Mouse (Mus musculus) limb, embryonic 14.5 days (tissue): ENCODE results near the gene Rflnb. TPM values are rescaled to one million over a fixed set of nuclear protein-coding genes. Genes with fewer than 3 reads are reported as not detected.
"Not testable (repeated sequence)": the region's sequence is repeated elsewhere in the genome, so short reads cannot be mapped to it uniquely, and the experiment has no call there.

ENCODE experiments used
- ATAC-seq: fragments of 200-750 bp; cut with Nextera tagmentation; 2 replicates; pipeline ENCODE4 v1.8.0; 2017; ENCODE audit warnings: low read depth, moderate number of reproducible peaks, moderate TSS enrichment; ENCODE audit not compliant: low FRiP score
- DNase-seq: peaks from one replicate; pipeline ENCODE4 v3.0.0-alpha.2; 2015; ENCODE audit warnings: low spot score
- H3K27ac ChIP-seq: fragments of 300-500 bp; sonication (generic); replicated peaks from 2 replicates; pipeline ENCODE4 v1.5.1; 2014; ENCODE audit warnings: low read depth, mild to moderate bottlenecking, low read length, moderate library complexity, mixed read lengths
- H3K27me3 ChIP-seq: fragments of 300-500 bp; sonication (generic); 2 replicates; pipeline ENCODE4 v1.6.1; 2014; ENCODE audit warnings: low read length, mixed read lengths; ENCODE audit not compliant: control insufficient read depth, insufficient read depth
- H3K36me3 ChIP-seq: fragments of 300-500 bp; sonication (generic); 2 replicates; pipeline ENCODE4 v1.6.1; 2014; ENCODE audit warnings: mild to moderate bottlenecking, low read length, moderate library complexity, mixed read lengths; ENCODE audit not compliant: control insufficient read depth, insufficient read depth
- H3K4me1 ChIP-seq: fragments of 300-500 bp; sonication (generic); 2 replicates; pipeline ENCODE4 v1.6.1; 2014; ENCODE audit warnings: antibody characterized with exemption, low read length, mixed read lengths; ENCODE audit not compliant: control insufficient read depth, insufficient read depth
- H3K4me2 ChIP-seq: fragments of 300-500 bp; sonication (generic); replicated peaks from 2 replicates; pipeline ENCODE4 v1.6.1; 2014; ENCODE audit warnings: low read depth, mild to moderate bottlenecking, low read length, moderate library complexity; ENCODE audit not compliant: severe bottlenecking
- H3K4me3 ChIP-seq: fragments of 300-500 bp; sonication (generic); replicated peaks from 2 replicates; pipeline ENCODE4 v1.5.1; 2014; ENCODE audit warnings: low read length
- H3K9ac ChIP-seq: fragments of 300-500 bp; sonication (generic); 2 replicates; pipeline ENCODE4 v1.6.1; 2014; ENCODE audit warnings: mild to moderate bottlenecking, low read depth, low read length, moderate library complexity; ENCODE audit not compliant: severe bottlenecking
- H3K9me3 ChIP-seq: fragments of 300-500 bp; sonication (generic); 2 replicates; pipeline ENCODE4 v1.6.1; 2016; ENCODE audit warnings: low read length; ENCODE audit not compliant: control insufficient read depth
- POLR2A ChIP-seq: fragments of 200-500 bp; IDR thresholded peaks from 2 replicates; pipeline ENCODE4 v1.8.0; 2012; ENCODE audit warnings: inconsistent platforms, mild to moderate bottlenecking, moderate library complexity, borderline replicate concordance; ENCODE audit not compliant: insufficient read depth, insufficient read length; ENCODE audit errors: extremely low read depth
- WGBS: fragments of 180-500 bp; shearing (Covaris S2); extraction: QIAGEN DNeasy Blood & Tissue Kit; methylation state at CpG from one replicate; pipeline ENCODE4 v1.1.7; 2014; 5-methylcytosine and 5-hydroxymethylcytosine counted together
- polyA plus RNA-seq, 2 experiments: library from polyadenylated mRNA; depleted of rRNA in 1 of 2; stranded (reverse) in 1 of 2; unstranded in 1 of 2; fragments of >200 nt; fragmentation: Nextera tagmentation in 1 of 2; extraction: Ambion mirVana in 1 of 2; gene quantifications; 2 replicates each; pipeline versions ENCODE4 v1.2.1 to v1.2.3; 2012 to 2014

Rflnb gene
- polyA plus RNA-seq, 2 experiments = 28.9 to 52.2 TPM

DNA sequence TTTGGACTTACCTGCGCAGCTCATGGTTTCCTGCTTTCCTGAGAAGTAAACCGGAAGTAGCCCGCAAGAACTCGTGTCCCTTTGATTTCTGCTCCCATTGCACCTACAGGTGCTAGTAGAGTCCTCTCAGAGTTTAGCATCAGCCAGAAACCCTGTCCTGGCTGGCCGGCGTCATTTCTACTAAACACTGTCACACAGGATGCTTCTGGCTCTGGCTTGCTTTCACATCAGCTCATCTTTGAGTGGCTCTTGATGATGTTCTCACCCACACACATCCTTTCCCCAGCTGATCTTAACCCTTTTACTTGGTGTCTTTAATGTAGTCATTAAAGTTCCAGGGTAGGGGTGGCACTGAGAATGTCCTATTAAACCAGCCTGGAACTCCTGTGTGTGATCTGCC is 12.3 kb downstream of the Rflnb start:
- no peaks in the 10 kb centered on the region; the same call in 1 of the 2 replicates for H3K36me3 ChIP-seq
- ATAC-seq (no peak), DNase-seq (no peak)
- WGBS = 75% methylated on average over 6 of the region's 6 CpGs
- H3K9ac ChIP-seq = no peak overlapping the region
- no peak for TF ChIP-seq POLR2A
- H3K9me3 ChIP-seq = no peaks in the 10 kb centered on the region
- H3K27ac ChIP-seq = no peak overlapping the region
- H3K4me1 ChIP-seq = peaks cover under 1% of the 10 kb centered on the region; the same call in 1 of the 2 replicates
- no peak overlapping the region for H3K4me2 ChIP-seq
- no peak overlapping the region for H3K4me3 ChIP-seq
- no peaks in the 10 kb centered on the region for H3K27me3 ChIP-seq

DNA sequence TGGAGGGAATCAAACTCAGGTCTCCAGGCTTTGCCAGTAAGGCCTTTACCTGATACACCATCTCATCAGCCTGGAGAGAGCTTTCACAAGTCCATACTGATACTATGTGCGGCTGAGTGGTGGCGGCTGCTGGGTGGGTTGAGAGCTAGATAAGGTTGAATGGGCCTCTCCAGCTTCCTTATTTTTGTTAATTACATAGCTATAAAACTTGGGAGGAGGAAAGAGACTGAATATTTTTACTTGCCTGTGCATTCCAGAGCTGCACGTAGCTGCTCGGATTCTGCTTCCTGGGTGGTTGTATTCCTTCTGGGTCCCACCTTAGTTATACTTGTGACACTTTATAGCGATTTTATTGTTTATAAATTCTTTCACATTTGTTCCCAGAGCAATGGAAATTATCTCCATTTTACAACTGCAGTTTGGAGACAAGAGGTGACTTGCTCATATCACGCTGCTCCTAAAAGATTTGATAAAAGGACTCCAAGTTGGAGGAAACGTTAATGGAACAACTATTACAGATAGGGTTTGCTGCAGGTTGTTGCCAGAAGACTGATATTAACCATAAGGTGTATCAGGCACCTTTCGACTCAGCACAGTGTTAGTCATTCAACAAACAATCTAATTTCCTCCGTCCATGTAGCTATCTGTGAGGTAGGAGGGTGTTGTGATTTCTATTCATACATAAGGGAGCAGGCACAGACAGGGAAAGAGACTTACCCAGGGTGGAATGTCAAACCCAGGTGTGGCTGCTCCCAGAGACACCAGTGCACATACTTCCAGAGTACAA is 16.6 kb downstream of the Rflnb start:
- Histone ChIP-seq H3K4me3 (no peak overlapping the region), H3K27me3 (no peaks in the 10 kb centered on the region), H3K36me3 (no peaks in the 10 kb centered on the region), H3K27ac (no peak overlapping the region), H3K4me2 (no peak overlapping the region), H3K9me3 (no peaks in the 10 kb centered on the region), H3K4me1 (no peaks in the 10 kb centered on the region), H3K9ac (no peak overlapping the region)
- 65% methylated on average over 9 of the region's 9 CpGs for WGBS
- ATAC-seq (no peak), DNase-seq (no peak)
- no peak for TF ChIP-seq POLR2A

DNA sequence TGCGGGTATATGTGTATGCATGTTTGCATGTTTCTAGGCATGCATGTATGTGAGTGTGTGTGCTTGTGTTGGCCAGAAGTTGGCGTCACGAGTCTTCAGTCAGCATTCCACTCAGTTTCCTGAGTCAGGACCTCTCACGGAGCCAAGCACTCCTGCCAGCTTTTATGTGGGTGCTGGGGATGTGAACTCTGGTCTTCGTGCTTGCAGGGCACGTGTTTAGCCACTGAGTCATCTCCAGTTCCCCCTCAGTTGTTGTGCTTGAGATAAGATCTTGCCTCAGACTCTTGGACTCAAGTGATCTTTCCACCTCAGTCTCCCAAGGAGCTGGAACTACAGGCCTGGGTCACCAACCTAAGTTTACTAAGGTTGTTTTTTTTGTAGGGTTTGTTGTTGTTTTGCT is 18.5 kb downstream of the Rflnb start:
- WGBS = 74% methylated on average over 6 of the region's 6 CpGs
- ATAC-seq = no peak

DNA sequence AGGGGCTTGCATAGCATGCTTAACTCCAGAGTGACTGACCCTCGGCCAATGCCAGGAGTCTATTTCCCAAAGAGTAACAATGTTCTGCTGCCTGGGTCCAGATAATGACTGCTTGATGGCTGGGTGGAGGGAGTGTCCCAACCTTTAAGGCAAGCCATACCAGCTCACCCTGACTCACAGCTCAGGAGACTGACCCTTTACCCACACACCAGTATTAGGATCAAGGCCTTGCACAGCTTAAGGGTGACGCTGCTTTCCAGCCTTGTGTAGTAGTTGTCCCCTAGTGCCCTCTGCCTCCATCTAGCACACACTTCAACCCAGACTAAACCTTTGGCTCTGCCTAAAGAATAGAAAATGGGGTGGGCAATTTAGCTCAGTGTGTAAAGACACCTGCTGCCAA is 19.4 kb downstream of the Rflnb start:
- no peaks in the 10 kb centered on the region for H3K9me3 ChIP-seq
- DNase-seq (no peak), ATAC-seq (no peak)
- no peaks in the 10 kb centered on the region for H3K4me1 ChIP-seq
- TF ChIP-seq POLR2A = no peak
- H3K4me2 ChIP-seq = no peak overlapping the region
- no peak overlapping the region for H3K9ac ChIP-seq
- H3K27ac ChIP-seq = no peak overlapping the region
- H3K36me3 ChIP-seq = no peaks in the 10 kb centered on the region
- no peaks in the 10 kb centered on the region for H3K27me3 ChIP-seq
- WGBS = 78% methylated on average over 2 of the region's 2 CpGs
- no peak overlapping the region for H3K4me3 ChIP-seq

More for the DNA sequence above, 18.5 kb downstream of the Rflnb start:
- no peak for DNase-seq
- Histone ChIP-seq H3K4me1 (no peaks in the 10 kb centered on the region), H3K27me3 (no peaks in the 10 kb centered on the region), H3K4me2 (no peak overlapping the region), H3K27ac (no peak overlapping the region), H3K36me3 (no peaks in the 10 kb centered on the region), H3K4me3 (no peak overlapping the region), H3K9ac (no peak overlapping the region), H3K9me3 (no peaks in the 10 kb centered on the region)
- TF ChIP-seq POLR2A = no peak

DNA sequence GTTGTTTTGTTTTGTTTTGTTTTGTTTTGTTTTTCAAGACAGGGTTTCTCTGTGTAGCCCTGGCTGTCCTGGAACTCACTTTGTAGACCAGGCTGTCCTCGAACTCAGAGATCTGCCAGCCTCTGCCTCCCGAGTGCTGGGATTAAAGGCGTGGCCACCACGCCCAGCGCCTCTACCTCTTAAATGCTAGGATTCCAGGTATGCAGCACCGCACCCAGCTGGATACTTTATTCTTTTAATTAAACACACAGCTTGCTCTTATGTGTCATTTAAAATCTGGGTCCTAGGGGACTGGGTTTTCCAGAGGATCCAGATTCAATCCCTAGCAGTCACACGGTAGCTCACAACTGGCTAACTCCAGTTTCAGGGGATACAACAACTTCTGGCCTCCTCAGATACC is 23.3 kb downstream of the Rflnb start:
- not testable (repeated sequence) for ATAC-seq, H3K9me3 ChIP-seq, H3K4me2 ChIP-seq, H3K27ac ChIP-seq, H3K4me1 ChIP-seq, H3K36me3 ChIP-seq, H3K9ac ChIP-seq, DNase-seq, H3K4me3 ChIP-seq, H3K27me3 ChIP-seq
- WGBS = 86% methylated on average over 7 of the region's 7 CpGs
